16 mouse cellular contexts compared by ENCODE assay signal in genomic region chr15:93845801-93846200, GRCm38 (mm10).
DNase-seq lines count a peak whose midpoint lies in the region; ATAC-seq lines count a peak whose summit lies in the region.
"Had no signal": no experiment of that assay in that cellular context is flagged by ENCODE, and none has a peak within 500 bp of the region (broad histone marks: within the 10 kb centered on the region; RNA-seq: fewer than 3 reads in every experiment).

No protein-coding gene starts in this region.

- H3K4me2 ChIP-seq in lung, embryonic 15.5 days: no peak overlapping the region
- no peak overlapping the region for H3K4me2 ChIP-seq in hindbrain, embryonic 11.5 days (replicated peaks; ENCODE audit: low read depth, low read length)
- H3K4me2 ChIP-seq: embryonic facial prominence, embryonic 15.5 days had no signal

- DNase-seq in lung, postnatal 25 days (ENCODE audit: low spot score): no peak
- peak; percentile 31 to 51 for DNase-seq in frontal cortex, postnatal 14 days (ENCODE audit: low spot score in 2 of 2)
- peak; percentile 46 for DNase-seq in layer of hippocampus, adult 9-10 months (ENCODE audit: low spot score)
- peak; percentile 72 to 83 for DNase-seq in right cerebral cortex, adult 2 months (ENCODE audit: low spot score in 2 of 2)
- DNase-seq in cerebellum, postnatal 14 days: no peak
- DNase-seq in hindbrain, embryonic 11.5 days (ENCODE audit: low spot score): no peak
- DNase-seq in yolk sac, embryonic 10.5 days (ENCODE audit: low spot score): no peak
- DNase-seq: heart, adult 18-20 months; kidney, postnatal 10 days; thymus, postnatal 4 days had no signal

- no peaks in the 10 kb centered on the region for H3K9me3 ChIP-seq in lung, embryonic 15.5 days
- no peaks in the 10 kb centered on the region for H3K9me3 ChIP-seq in hindbrain, embryonic 11.5 days (ENCODE audit: control insufficient read depth, low read length)
- H3K9me3 ChIP-seq: embryonic facial prominence, embryonic 15.5 days; limb, embryonic 10.5 days had no signal

- no peaks in the 10 kb centered on the region for H3K4me1 ChIP-seq in lung, embryonic 15.5 days
- no peaks in the 10 kb centered on the region for H3K4me1 ChIP-seq in hindbrain, embryonic 11.5 days (replicated peaks; ENCODE audit: control insufficient read depth, insufficient read depth, low read length)

- H3K27me3 ChIP-seq in lung, embryonic 15.5 days: no peaks in the 10 kb centered on the region
- H3K27me3 ChIP-seq in hindbrain, embryonic 11.5 days (ENCODE audit: control insufficient read depth, insufficient read depth, low read length): no peaks in the 10 kb centered on the region
- H3K27me3 ChIP-seq: embryonic facial prominence, embryonic 15.5 days had no signal

- no peaks in the 10 kb centered on the region for H3K36me3 ChIP-seq in lung, embryonic 15.5 days
- H3K36me3 ChIP-seq in hindbrain, embryonic 11.5 days (ENCODE audit: control insufficient read depth, insufficient read depth, low read length): no peaks in the 10 kb centered on the region
- H3K36me3 ChIP-seq: embryonic facial prominence, embryonic 15.5 days; limb, embryonic 10.5 days had no signal

- no peak overlapping the region for H3K9ac ChIP-seq in lung, embryonic 15.5 days
- H3K9ac ChIP-seq in hindbrain, embryonic 11.5 days (ENCODE audit: low read depth, low read length): no peak overlapping the region
- H3K9ac ChIP-seq: embryonic facial prominence, embryonic 15.5 days; liver, embryonic 14.5 days had no signal

- H3K4me3 ChIP-seq in lung, embryonic 15.5 days: no peak overlapping the region
- no peak overlapping the region for H3K4me3 ChIP-seq in hindbrain, embryonic 11.5 days (ENCODE audit: low read depth, low read length)
- H3K4me3 ChIP-seq: embryonic facial prominence, embryonic 15.5 days; limb, embryonic 10.5 days had no signal

- H3K27ac ChIP-seq in lung, embryonic 15.5 days: no peak overlapping the region
- H3K27ac ChIP-seq in hindbrain, embryonic 11.5 days (ENCODE audit: low read depth, low read length): no peak overlapping the region
- H3K27ac ChIP-seq: embryonic facial prominence, embryonic 15.5 days; limb, embryonic 10.5 days; liver, embryonic 14.5 days had no signal

- ATAC-seq in lung, embryonic 15.5 days (ENCODE audit: borderline replicate concordance, extremely low read depth, low FRiP score, low TSS enrichment): 0 out of 2 replicates have a peak, but pooled peaks have one; percentile 11
- ATAC-seq in hindbrain, embryonic 11.5 days (ENCODE audit: low FRiP score): no peak
- ATAC-seq: forebrain, embryonic 16.5 days; intestine, embryonic 16.5 days had no signal

- 41% methylated on average over 6 of the region's 6 CpGs for WGBS in lung, embryonic 15.5 days
- whole genome bisulfite sequencing in hindbrain, embryonic 11.5 days: 89% methylated on average over 6 of the region's 6 CpGs

Comparison
In these comparisons a context has a peak if more than half of its experiments do, and no peak if none do; other contexts are left out.
1. DNase-seq: peak in frontal cortex, postnatal 14 days (2 of 2), layer of hippocampus, adult 9-10 months (single experiment) and right cerebral cortex, adult 2 months (2 of 2); none in lung, postnatal 25 days (single experiment), cerebellum, postnatal 14 days (0 of 2), hindbrain, embryonic 11.5 days (single experiment) and yolk sac, embryonic 10.5 days (single experiment).